ENCODE assay signal across 13 mouse cellular contexts in the genomic region with DNA sequence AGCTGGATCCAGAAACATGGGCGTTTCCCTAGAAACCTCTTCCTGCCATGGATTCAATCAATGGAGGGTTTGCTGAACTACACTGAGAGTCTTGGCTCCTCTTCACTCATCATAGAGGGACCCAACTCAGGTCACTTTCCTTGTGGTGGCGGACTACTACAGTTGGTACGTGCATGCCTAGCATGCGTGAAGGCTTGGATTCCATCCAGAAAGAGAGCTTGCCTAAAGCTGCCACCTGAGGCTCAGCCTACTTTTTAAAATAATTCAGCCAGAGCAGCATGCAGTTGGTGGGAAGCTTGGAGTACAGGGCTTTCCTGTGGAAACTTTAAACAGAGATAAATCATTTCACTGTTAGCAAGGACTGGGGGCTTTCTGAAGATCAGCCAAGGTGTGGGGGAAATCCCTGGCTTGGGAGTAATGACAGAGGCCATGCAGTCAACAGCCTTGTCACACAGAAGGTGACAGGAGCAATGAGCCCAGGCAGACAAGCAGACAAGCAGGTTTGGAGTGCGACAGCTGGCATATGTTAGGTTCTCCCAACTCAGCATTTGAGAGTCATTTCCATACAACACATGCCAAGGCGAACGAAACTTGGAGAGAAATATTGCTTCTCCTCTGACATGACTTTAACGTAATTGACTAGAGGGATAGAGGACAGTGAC.
DNase-seq lines count a peak whose midpoint lies in the region; ATAC-seq lines count a peak whose summit lies in the region.
"Had no signal": no experiment of that assay in that cellular context is flagged by ENCODE, and none has a peak within 500 bp of the region (broad histone marks: within the 10 kb centered on the region; RNA-seq: fewer than 3 reads in every experiment).

No protein-coding gene starts in this region.

- H3K9ac ChIP-seq in forebrain, embryonic 14.5 days (ENCODE audit: low read length) = no peak overlapping the region
- H3K9ac ChIP-seq in forebrain, embryonic 12.5 days = no peak overlapping the region
- H3K9ac ChIP-seq in hindbrain, embryonic 15.5 days = no peak overlapping the region
- no peak overlapping the region for H3K9ac ChIP-seq in lung, embryonic 15.5 days
- H3K9ac ChIP-seq: liver, postnatal 0 days had no signal

- no peaks in the 10 kb centered on the region for H3K36me3 ChIP-seq in forebrain, embryonic 14.5 days (ENCODE audit: control insufficient read depth, insufficient read depth, low read length)
- no peaks in the 10 kb centered on the region for H3K36me3 ChIP-seq in forebrain, embryonic 12.5 days (replicated peaks)
- H3K36me3 ChIP-seq in hindbrain, embryonic 15.5 days = no peaks in the 10 kb centered on the region
- H3K36me3 ChIP-seq in hindbrain, embryonic 10.5 days = no peaks in the 10 kb centered on the region
- H3K36me3 ChIP-seq in lung, embryonic 15.5 days = no peaks in the 10 kb centered on the region

- H3K27me3 ChIP-seq in forebrain, embryonic 14.5 days (replicated peaks; ENCODE audit: control insufficient read depth, insufficient read depth, low read length) = no peaks in the 10 kb centered on the region
- no peaks in the 10 kb centered on the region for H3K27me3 ChIP-seq in forebrain, embryonic 12.5 days
- H3K27me3 ChIP-seq in hindbrain, embryonic 15.5 days = no peaks in the 10 kb centered on the region
- no peaks in the 10 kb centered on the region for H3K27me3 ChIP-seq in hindbrain, embryonic 10.5 days (ENCODE audit: insufficient read depth, poor library complexity, severe bottlenecking)
- H3K27me3 ChIP-seq in lung, embryonic 15.5 days = no peaks in the 10 kb centered on the region

- WGBS in forebrain, embryonic 14.5 days = 70% methylated on average over 8 of the region's 8 CpGs
- 89% methylated on average over 8 of the region's 8 CpGs for WGBS in forebrain, embryonic 12.5 days
- 69% methylated on average over 8 of the region's 8 CpGs for WGBS in hindbrain, embryonic 15.5 days
- WGBS in hindbrain, embryonic 10.5 days = 91% methylated on average over 8 of the region's 8 CpGs
- WGBS in lung, embryonic 15.5 days = 46% methylated on average over 8 of the region's 8 CpGs

- no peak overlapping the region for H3K27ac ChIP-seq in forebrain, embryonic 14.5 days (ENCODE audit: low read depth, low read length)
- no peak overlapping the region for H3K27ac ChIP-seq in forebrain, embryonic 12.5 days
- no peak overlapping the region for H3K27ac ChIP-seq in hindbrain, embryonic 15.5 days (replicated peaks)
- no peak overlapping the region for H3K27ac ChIP-seq in hindbrain, embryonic 10.5 days
- H3K27ac ChIP-seq in lung, embryonic 15.5 days = no peak overlapping the region

- peak; percentile 60 for DNase-seq in forebrain, embryonic 14.5 days (ENCODE audit: low spot score)
- DNase-seq in hindbrain, embryonic 10.5 days (ENCODE audit: low spot score) = no peak
- DNase-seq in lung, postnatal 36 days = no peak
- peak; percentile 19 to 39 for DNase-seq in layer of hippocampus, postnatal 10 days (ENCODE audit: low spot score in 2 of 2)
- DNase-seq: B cell, adult 2 months; gastrocnemius, postnatal 10 days; liver, postnatal 0 days; thymus, postnatal 14 days had no signal

- no peak for ATAC-seq in forebrain, embryonic 14.5 days
- no peak for ATAC-seq in forebrain, embryonic 12.5 days (ENCODE audit: low FRiP score)
- ATAC-seq in hindbrain, embryonic 15.5 days (ENCODE audit: low FRiP score, low read depth) = peak; percentile 59; the same call in 1 of the 2 replicates
- ATAC-seq in lung, embryonic 15.5 days (ENCODE audit: borderline replicate concordance, extremely low read depth, low FRiP score, low TSS enrichment) = peak; percentile 77; the same call in 1 of the 2 replicates
- no peak for ATAC-seq in megakaryocyte progenitor cell, adult 5-6 weeks (replicated peaks; ENCODE audit: poor library complexity)
- ATAC-seq: intestine, postnatal 0 days; liver, postnatal 0 days had no signal

- no peak overlapping the region for H3K4me3 ChIP-seq in forebrain, embryonic 14.5 days (ENCODE audit: low read depth, low read length)
- H3K4me3 ChIP-seq in forebrain, embryonic 12.5 days (replicated peaks) = no peak overlapping the region
- H3K4me3 ChIP-seq in hindbrain, embryonic 15.5 days = no peak overlapping the region
- H3K4me3 ChIP-seq in hindbrain, embryonic 10.5 days = no peak overlapping the region
- H3K4me3 ChIP-seq in lung, embryonic 15.5 days = no peak overlapping the region

- no peaks in the 10 kb centered on the region for H3K4me1 ChIP-seq in forebrain, embryonic 14.5 days (ENCODE audit: control insufficient read depth, insufficient read depth, low read length)
- no peaks in the 10 kb centered on the region for H3K4me1 ChIP-seq in forebrain, embryonic 12.5 days
- H3K4me1 ChIP-seq in hindbrain, embryonic 15.5 days (replicated peaks) = no peaks in the 10 kb centered on the region
- H3K4me1 ChIP-seq in hindbrain, embryonic 10.5 days (replicated peaks) = no peaks in the 10 kb centered on the region
- H3K4me1 ChIP-seq in lung, embryonic 15.5 days = peaks cover 7% of the 10 kb centered on the region; the same call in 1 of the 2 replicates

- no peak overlapping the region for H3K4me2 ChIP-seq in forebrain, embryonic 14.5 days (ENCODE audit: low read length)
- no peak overlapping the region for H3K4me2 ChIP-seq in forebrain, embryonic 12.5 days
- H3K4me2 ChIP-seq in hindbrain, embryonic 15.5 days = no peak overlapping the region
- no peak overlapping the region for H3K4me2 ChIP-seq in lung, embryonic 15.5 days

- H3K9me3 ChIP-seq in forebrain, embryonic 14.5 days (replicated peaks; ENCODE audit: control insufficient read depth, low read length) = no peaks in the 10 kb centered on the region
- no peaks in the 10 kb centered on the region for H3K9me3 ChIP-seq in forebrain, embryonic 12.5 days
- no peaks in the 10 kb centered on the region for H3K9me3 ChIP-seq in hindbrain, embryonic 15.5 days
- no peaks in the 10 kb centered on the region for H3K9me3 ChIP-seq in hindbrain, embryonic 10.5 days
- no peaks in the 10 kb centered on the region for H3K9me3 ChIP-seq in lung, embryonic 15.5 days

Comparison
In these comparisons a context has a peak if more than half of its experiments do, and no peak if none do; other contexts are left out.
1. ATAC-seq: peak in hindbrain, embryonic 15.5 days (single experiment) and lung, embryonic 15.5 days (single experiment); none in forebrain, embryonic 14.5 days (single experiment), forebrain, embryonic 12.5 days (single experiment) and megakaryocyte progenitor cell, adult 5-6 weeks (single experiment).
2. DNase-seq: peak in forebrain, embryonic 14.5 days (single experiment) and layer of hippocampus, postnatal 10 days (2 of 2); none in hindbrain, embryonic 10.5 days (single experiment) and lung, postnatal 36 days (single experiment).